Mouse (Mus musculus): ENCODE data around the gene Kcnf1. TPM values are rescaled to one million over a fixed set of nuclear protein-coding genes. Genes with fewer than 3 reads are reported as not detected.

Kcnf1 gene
- polyA plus RNA-seq, 1 experiment from 2014 or later, result 0.42 TPM

DNA sequence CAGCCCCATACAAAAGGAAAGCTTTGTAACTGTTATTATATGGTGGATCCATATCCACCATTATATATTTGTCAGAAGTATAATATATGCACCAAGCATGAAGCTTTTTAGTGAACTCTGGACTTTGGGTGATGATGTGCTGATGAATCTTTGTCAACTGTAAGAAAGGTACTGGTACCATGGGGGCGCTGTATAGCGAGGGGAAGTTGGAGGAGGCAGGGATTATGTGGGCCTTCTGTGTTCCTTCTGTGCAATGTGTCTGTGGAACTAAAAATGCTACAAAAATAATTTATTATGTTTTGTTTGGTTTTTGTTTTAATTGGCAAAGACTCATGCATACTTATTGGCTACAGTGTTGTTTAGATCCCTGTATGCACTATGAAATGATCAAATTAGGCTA is 16.2 kb upstream of the Kcnf1 start:
- Histone ChIP-seq H3K36me3 (no peaks in the 10 kb centered on the region), H3K27me3 (no peaks in the 10 kb centered on the region), H3K9me3 (no peaks in the 10 kb centered on the region), H3K4me2 (no peak overlapping the region), H3K4me3 (no peak overlapping the region), H3K9ac (no peak overlapping the region), H3K27ac (no peak overlapping the region), H3K4me1 (no peaks in the 10 kb centered on the region)
- no peak for ATAC-seq (ENCODE audit: borderline replicate concordance, extremely low read depth, low FRiP score, low TSS enrichment)
- WGBS, result 89% methylated on average over 2 of the region's 2 CpGs

DNA sequence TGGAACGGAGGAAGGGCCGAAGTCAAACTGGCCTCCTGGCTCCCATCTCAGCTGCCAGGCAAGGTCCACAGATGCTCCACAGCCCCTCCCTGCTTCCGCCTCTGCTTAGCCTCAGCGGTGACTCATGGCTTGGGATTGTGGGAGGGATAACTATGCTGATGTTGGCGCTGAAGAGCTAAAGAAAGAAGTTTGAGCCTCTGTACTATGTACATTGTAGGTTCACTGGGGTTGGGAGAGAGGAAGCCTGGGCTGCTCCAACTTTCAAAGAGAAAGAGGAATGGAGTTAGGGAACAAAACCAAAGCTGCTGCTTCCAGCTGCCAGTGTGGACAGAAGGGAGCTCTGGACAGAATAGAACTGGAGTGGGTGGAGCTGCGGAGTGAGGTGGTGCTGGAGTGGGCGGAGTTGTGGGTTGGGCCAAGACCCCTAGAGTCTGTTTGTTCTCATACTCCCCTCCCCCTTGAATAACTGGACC is 7.7 kb upstream of the Kcnf1 start:
- H3K9ac ChIP-seq, result no peak overlapping the region
- H3K9me3 ChIP-seq, result no peaks in the 10 kb centered on the region
- peak overlapping the region; percentile 41 for H3K4me2 ChIP-seq
- peak overlapping the region; percentile 71 for H3K27ac ChIP-seq
- H3K27me3 ChIP-seq, result no peaks in the 10 kb centered on the region
- no peak overlapping the region for H3K4me3 ChIP-seq
- peak; percentile 86 for ATAC-seq (ENCODE audit: borderline replicate concordance, extremely low read depth, low FRiP score, low TSS enrichment)
- WGBS, result 17% methylated on average over 7 of the region's 7 CpGs
- no peaks in the 10 kb centered on the region for H3K36me3 ChIP-seq
- peaks cover 10% of the 10 kb centered on the region for H3K4me1 ChIP-seq

DNA sequence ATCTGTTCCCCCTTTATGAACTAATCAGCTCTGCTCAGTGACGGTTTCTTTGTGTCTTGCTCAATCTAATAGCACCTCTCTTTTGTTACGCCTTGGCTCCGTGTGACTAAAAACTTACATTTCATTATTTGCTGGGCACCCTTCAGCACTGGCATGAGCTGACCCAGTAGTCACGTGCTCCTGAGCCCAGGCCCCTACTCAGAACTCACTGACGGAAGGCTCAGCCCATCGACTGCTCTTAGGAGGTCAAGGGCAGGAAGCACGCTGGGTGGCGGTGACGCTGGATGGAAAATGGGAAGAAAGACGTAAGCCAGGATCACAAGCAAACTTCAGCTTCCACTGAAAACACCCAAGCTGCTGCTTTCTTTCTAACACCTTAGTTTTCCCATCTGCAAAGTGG is 7.1 kb upstream of the Kcnf1 start:
- peaks cover 10% of the 10 kb centered on the region for H3K4me1 ChIP-seq
- 25% methylated on average over 10 of the region's 10 CpGs for WGBS
- ATAC-seq (ENCODE audit: borderline replicate concordance, extremely low read depth, low FRiP score, low TSS enrichment), result no peak
- H3K4me3 ChIP-seq, result no peak overlapping the region
- H3K9ac ChIP-seq, result no peak overlapping the region
- H3K27me3 ChIP-seq, result no peaks in the 10 kb centered on the region
- H3K9me3 ChIP-seq, result no peaks in the 10 kb centered on the region
- no peaks in the 10 kb centered on the region for H3K36me3 ChIP-seq
- no peak overlapping the region for H3K27ac ChIP-seq
- peak overlapping the region; percentile 41; the same call in 1 of the 2 replicates for H3K4me2 ChIP-seq

DNA sequence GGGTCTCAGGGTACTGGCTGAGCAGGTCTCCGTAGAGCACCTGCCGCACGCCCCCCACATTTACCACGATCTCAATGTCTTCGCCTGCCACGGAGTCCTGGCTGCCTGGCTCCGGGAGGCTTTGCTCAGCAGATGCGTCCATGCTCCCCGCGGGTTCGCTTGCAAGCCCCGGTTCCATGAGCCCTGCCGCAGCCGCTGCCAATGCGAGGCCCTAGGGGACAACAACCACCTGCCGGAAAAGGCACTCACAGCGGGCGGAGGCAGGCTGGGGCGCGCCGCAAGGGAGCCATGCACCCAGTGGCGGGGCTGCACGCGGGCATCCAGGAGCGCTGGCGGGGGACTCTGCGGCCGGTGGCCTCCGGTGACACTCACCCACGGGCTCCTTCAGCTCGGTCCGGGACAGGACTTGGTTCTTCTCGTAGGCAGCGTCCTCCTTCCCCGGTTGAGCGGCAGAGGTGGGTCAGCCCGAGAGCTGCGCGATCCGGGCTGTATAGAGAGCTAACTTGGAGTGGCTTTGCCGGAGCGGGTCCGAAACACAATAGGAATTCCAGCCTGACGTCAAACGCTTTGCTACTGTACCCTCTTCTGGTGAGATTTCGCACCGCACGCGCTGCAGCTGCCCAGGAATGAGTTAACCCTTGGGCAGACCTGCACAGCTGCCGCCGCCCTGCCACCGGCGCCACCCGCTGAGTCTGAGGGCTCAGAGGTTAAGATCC is 489 bp downstream of the Kcnf1 start:
- H3K4me1 ChIP-seq, result peaks cover 15% of the 10 kb centered on the region
- peak overlapping the region; percentile 41 for H3K4me3 ChIP-seq
- H3K36me3 ChIP-seq, result no peaks in the 10 kb centered on the region
- H3K9ac ChIP-seq, result peak overlapping the region; percentile 13; the same call in 1 of the 2 replicates
- H3K27me3 ChIP-seq, result peaks cover 41% of the 10 kb centered on the region
- no peak overlapping the region for H3K27ac ChIP-seq
- H3K9me3 ChIP-seq, result no peaks in the 10 kb centered on the region
- ATAC-seq (ENCODE audit: borderline replicate concordance, extremely low read depth, low FRiP score, low TSS enrichment), result peak; percentile 72
- H3K4me2 ChIP-seq, result peak overlapping the region; percentile 91
- 1% methylated on average over 54 of the region's 54 CpGs for WGBS

DNA sequence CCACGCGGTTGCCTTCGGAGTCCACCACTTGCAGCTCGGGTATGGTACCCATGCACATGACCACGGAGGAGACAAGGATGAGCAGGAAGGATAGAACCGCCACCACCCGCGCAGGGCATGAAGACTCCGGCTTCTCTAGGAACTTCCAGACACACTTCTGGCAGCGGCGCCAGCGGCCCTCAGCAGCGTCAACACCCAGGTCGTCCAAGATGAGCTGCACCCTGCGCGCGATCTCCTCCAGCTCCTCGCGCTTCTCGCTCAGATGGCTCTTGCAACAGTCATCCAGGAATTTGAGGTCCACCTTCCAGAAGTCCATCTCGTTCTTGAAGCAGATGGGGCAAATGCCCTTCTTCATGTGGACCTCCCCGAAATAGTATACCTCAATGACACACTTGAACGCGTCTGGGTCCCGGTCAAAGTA is 1.1 kb downstream of the Kcnf1 start:
- no peak for ATAC-seq (ENCODE audit: borderline replicate concordance, extremely low read depth, low FRiP score, low TSS enrichment)
- Histone ChIP-seq H3K27ac (no peak overlapping the region), H3K9ac (0 out of 2 replicates have a peak overlapping the region, but pooled peaks have one; percentile 13), H3K4me3 (peak overlapping the region; percentile 41), H3K4me2 (peak overlapping the region; percentile 91), H3K27me3 (peaks cover 41% of the 10 kb centered on the region), H3K4me1 (peaks cover 15% of the 10 kb centered on the region), H3K9me3 (no peaks in the 10 kb centered on the region), H3K36me3 (no peaks in the 10 kb centered on the region)
- 10% methylated on average over 25 of the region's 25 CpGs for WGBS

DNA sequence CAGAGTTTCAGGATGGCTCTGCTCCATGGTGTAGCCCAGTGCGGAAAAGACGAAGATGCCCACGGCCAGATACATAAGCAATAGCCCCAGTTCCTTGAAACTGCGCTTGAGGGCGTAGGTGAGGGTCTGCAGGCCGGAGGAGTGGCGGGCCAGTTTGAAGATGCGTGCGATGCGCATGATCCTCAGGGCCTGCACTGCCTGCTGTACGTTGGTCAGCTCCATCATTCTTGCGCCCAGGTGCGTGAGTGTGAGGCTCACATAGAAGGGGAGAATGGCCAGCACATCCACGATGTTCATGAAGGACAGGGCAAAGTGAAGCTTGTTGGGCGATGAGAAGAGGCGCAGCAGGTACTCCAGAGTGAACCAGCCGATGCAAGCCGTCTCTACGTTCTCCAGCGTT is 1.6 kb downstream of the Kcnf1 start:
- ATAC-seq (ENCODE audit: borderline replicate concordance, extremely low read depth, low FRiP score, low TSS enrichment), result no peak
- WGBS, result 72% methylated on average over 20 of the region's 20 CpGs
- Histone ChIP-seq H3K4me3 (peak overlapping the region; percentile 41; the same call in 1 of the 2 replicates), H3K4me1 (peaks cover 15% of the 10 kb centered on the region), H3K9me3 (no peaks in the 10 kb centered on the region), H3K9ac (no peak overlapping the region), H3K27me3 (peaks cover 41% of the 10 kb centered on the region), H3K4me2 (peak overlapping the region; percentile 91), H3K36me3 (no peaks in the 10 kb centered on the region), H3K27ac (no peak overlapping the region)

DNA sequence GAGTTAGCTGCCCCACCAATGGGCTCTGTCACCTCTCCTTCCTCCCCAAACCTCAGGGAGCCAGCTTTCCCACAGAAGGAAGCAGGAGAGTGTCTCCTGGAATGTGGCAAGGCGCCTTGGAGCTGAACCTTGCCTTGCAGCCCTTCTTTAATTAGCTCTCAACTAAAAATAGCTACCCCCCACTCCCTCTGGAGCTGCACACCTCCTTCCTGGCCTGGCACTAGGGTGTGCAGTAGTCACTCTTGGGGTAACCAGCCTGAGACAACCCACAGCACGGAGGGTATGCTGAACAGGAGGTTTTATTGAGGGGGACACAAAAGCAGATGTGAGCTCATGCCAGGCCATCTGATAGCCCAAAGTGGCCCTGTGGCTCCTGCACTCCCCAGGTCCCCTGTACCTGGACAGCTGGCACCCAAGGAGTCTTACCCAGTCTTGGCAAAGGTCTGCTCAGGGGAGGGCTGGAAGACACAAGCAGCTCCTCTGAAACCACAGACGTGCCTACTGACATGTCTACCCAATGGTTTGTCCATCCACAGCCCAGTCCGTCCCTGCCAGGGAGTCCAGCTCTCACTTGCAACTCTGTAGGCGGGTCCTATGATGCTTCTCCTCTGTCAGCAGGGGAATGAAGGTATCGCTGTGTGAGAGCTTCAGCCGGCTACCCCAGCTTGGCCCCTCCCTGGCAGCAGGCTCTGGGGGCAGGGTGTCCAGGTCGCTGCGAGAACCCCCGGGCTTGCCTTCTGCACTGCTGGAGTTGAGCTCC is 2.4 kb downstream of the Kcnf1 start:
- WGBS, result 60% methylated on average over 10 of the region's 10 CpGs
- H3K27me3 ChIP-seq, result peaks cover 41% of the 10 kb centered on the region
- H3K36me3 ChIP-seq, result no peaks in the 10 kb centered on the region
- H3K4me2 ChIP-seq, result no peak overlapping the region
- H3K4me3 ChIP-seq, result no peak overlapping the region
- no peak overlapping the region for H3K9ac ChIP-seq
- H3K27ac ChIP-seq, result no peak overlapping the region
- H3K9me3 ChIP-seq, result no peaks in the 10 kb centered on the region
- ATAC-seq (ENCODE audit: borderline replicate concordance, extremely low read depth, low FRiP score, low TSS enrichment), result no peak
- H3K4me1 ChIP-seq, result peaks cover 15% of the 10 kb centered on the region

DNA sequence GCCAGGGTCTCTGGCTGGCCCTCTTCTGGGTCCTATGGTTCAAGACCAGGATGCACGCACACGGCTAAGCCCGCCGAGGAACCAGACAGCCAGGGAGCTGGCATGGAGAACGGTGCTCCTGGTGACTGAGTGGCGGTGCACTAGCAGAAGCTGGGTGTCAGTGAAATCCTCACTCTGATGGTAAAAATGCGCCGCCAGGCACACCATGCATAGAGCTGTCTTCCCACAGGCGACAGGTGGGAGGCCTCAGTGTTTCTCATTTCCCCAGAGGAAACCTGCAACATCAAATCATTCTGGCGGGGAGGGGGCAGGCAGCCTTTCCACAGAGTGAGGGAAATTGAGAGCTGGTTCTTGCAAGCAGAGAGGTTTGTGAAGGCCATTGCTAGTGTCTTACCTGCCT is 6.3 kb downstream of the Kcnf1 start:
- no peak for ATAC-seq (ENCODE audit: borderline replicate concordance, extremely low read depth, low FRiP score, low TSS enrichment)
- H3K27ac ChIP-seq, result no peak overlapping the region
- no peak overlapping the region for H3K4me3 ChIP-seq
- H3K9ac ChIP-seq, result no peak overlapping the region
- 81% methylated on average over 10 of the region's 10 CpGs for WGBS
- peaks cover 4% of the 10 kb centered on the region for H3K4me1 ChIP-seq
- no peaks in the 10 kb centered on the region for H3K36me3 ChIP-seq
- no peaks in the 10 kb centered on the region for H3K9me3 ChIP-seq
- no peak overlapping the region for H3K4me2 ChIP-seq
- H3K27me3 ChIP-seq, result peaks cover 23% of the 10 kb centered on the region

DNA sequence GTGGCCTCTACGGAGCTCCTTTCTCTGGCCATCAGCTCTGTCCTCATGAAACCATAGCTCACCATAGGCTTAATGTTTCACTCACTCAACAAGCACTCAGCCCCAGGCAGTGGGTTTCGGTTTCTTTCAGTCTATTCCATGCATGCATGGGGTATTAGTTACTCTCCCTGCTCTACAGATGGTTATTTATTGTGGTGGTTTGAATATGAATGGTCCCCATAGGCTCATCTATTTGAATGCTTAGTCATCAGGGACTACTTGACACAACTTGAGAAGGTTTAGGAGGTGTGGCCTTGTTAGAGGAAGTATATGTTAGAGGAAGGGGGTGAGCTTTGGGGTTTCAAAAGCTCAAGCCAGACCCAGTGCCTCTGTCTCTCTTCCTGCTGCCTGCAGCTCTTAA is 10.6 kb downstream of the Kcnf1 start:
- Histone ChIP-seq H3K4me2 (no peak overlapping the region), H3K9me3 (no peaks in the 10 kb centered on the region), H3K27me3 (no peaks in the 10 kb centered on the region), H3K27ac (no peak overlapping the region), H3K4me1 (no peaks in the 10 kb centered on the region), H3K36me3 (no peaks in the 10 kb centered on the region), H3K4me3 (no peak overlapping the region), H3K9ac (no peak overlapping the region)
- no peak for ATAC-seq (ENCODE audit: borderline replicate concordance, extremely low read depth, low FRiP score, low TSS enrichment)
- WGBS, result 89% methylated on average over 2 of the region's 2 CpGs

DNA sequence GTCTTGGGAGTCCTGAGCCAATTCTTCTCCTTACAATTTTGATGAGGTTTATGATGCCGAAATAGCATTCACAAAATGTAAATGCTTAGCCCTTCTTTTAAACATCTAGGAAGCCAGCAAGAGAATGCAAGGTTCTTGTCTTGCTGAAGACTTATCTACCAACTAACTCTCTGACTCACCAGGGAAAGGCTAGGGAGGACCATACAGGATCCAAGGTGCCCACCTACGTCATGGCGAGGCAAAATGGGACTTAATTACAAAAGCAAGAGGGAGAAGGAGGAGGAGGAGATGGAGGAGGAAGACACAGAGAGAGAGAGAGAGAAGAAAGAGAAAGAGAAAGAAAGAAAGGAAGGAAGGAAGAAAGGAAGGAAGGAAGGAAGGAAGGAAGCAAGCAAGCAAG is 12.7 kb downstream of the Kcnf1 start:
- no peak overlapping the region for H3K9ac ChIP-seq
- no peaks in the 10 kb centered on the region for H3K27me3 ChIP-seq
- no peak overlapping the region for H3K4me2 ChIP-seq
- 89% methylated on average over 3 of the region's 3 CpGs for WGBS
- H3K27ac ChIP-seq, result no peak overlapping the region
- H3K9me3 ChIP-seq, result no peaks in the 10 kb centered on the region
- H3K36me3 ChIP-seq, result no peaks in the 10 kb centered on the region
- ATAC-seq (ENCODE audit: borderline replicate concordance, extremely low read depth, low FRiP score, low TSS enrichment), result no peak
- H3K4me3 ChIP-seq, result no peak overlapping the region
- no peaks in the 10 kb centered on the region for H3K4me1 ChIP-seq

DNA sequence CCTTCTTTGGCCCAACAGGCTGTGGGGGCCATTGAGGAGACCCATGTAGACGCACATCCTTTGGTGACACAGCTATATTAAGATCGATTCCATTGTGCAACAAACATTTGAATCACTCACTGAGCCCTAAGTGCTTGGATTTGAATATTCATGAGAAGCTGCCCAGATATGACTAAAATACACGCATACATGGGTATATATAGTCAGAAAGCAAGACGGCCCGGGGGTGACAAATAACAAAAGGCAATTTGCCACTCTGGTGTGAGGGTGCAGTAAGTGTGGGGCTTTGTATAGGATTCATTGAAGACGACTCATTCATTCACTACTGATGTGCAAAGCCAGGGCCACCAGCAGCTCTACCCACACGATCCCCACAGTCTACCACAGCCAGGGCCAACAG is 17.1 kb downstream of the Kcnf1 start:
- 82% methylated on average over 7 of the region's 7 CpGs for WGBS
- Histone ChIP-seq H3K4me2 (no peak overlapping the region), H3K27me3 (no peaks in the 10 kb centered on the region), H3K9me3 (no peaks in the 10 kb centered on the region), H3K36me3 (no peaks in the 10 kb centered on the region), H3K4me1 (no peaks in the 10 kb centered on the region), H3K9ac (no peak overlapping the region), H3K27ac (no peak overlapping the region), H3K4me3 (no peak overlapping the region)
- no peak for ATAC-seq (ENCODE audit: borderline replicate concordance, extremely low read depth, low FRiP score, low TSS enrichment)

DNA sequence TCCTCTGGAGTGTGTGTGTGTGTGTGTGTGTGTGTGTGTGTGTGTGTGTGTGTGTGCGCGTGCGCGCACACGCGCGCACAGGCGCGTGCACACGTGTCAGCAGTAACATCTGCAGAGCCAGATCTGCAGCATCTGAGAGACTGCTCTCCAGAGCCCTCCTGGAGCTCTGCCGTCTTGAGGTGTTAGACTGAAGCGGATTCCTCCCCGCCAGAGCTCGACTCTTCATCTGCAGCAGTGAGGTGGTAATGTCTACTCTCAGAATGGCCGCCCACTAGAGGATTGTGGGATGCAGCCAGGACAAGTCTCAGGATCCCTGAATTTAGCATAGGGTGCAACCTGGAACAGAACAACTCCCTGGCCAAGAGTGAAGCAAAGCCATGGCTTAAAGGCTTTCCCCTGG is 19.1 kb downstream of the Kcnf1 start:
- no peaks in the 10 kb centered on the region for H3K9me3 ChIP-seq
- no peak overlapping the region for H3K9ac ChIP-seq
- no peaks in the 10 kb centered on the region for H3K27me3 ChIP-seq
- no peak overlapping the region for H3K27ac ChIP-seq
- no peak overlapping the region for H3K4me3 ChIP-seq
- H3K4me2 ChIP-seq, result no peak overlapping the region
- H3K36me3 ChIP-seq, result no peaks in the 10 kb centered on the region
- no peaks in the 10 kb centered on the region for H3K4me1 ChIP-seq
- ATAC-seq (ENCODE audit: borderline replicate concordance, extremely low read depth, low FRiP score, low TSS enrichment), result no peak
- WGBS, result 81% methylated on average over 15 of the region's 15 CpGs

Data from lung, embryonic 15.5 days (tissue).